In genomic region chr5:136237607-136238006, GRCm38 (mm10) we compare ENCODE assay signal across 9 mouse cellular contexts. TPM values are rescaled to one million over a fixed set of nuclear protein-coding genes. Genes with fewer than 3 reads are reported as not detected.
DNase-seq lines count a peak whose midpoint lies in the region; ATAC-seq and TF ChIP-seq lines count a peak whose summit lies in the region.
"Had no signal": no experiment of that assay in that cellular context is flagged by ENCODE, and none has a peak within 500 bp of the region (broad histone marks: within the 10 kb centered on the region; RNA-seq: fewer than 3 reads in every experiment).

No protein-coding gene starts in this region.

- no peak for ATAC-seq in forebrain, embryonic 12.5 days (ENCODE audit: low FRiP score)
- ATAC-seq in neural tube, embryonic 15.5 days (ENCODE audit: low FRiP score) = 0 out of 2 replicates have a peak, but pooled peaks have one; percentile 22
- ATAC-seq: Patski had no signal

- H3K4me1 ChIP-seq in kidney, adult 2 months (ENCODE audit: control insufficient read depth, insufficient read depth, low read length) = no peaks in the 10 kb centered on the region
- H3K4me1 ChIP-seq in forebrain, embryonic 12.5 days = peaks cover 39% of the 10 kb centered on the region
- peaks cover 70% of the 10 kb centered on the region for H3K4me1 ChIP-seq in neural tube, embryonic 15.5 days

- DNase-seq in kidney, adult 2 months = peak; percentile 26
- DNase-seq in kidney, adult 8-10 months = no peak
- peak; percentile 38 to 49 for DNase-seq in kidney, postnatal 4 days
- no peak for DNase-seq in urinary bladder, postnatal 36 days (ENCODE audit: low spot score in 2 of 2)
- no peak for DNase-seq in frontal cortex, adult 2 months (ENCODE audit: extremely low spot score in 1 of 2, low spot score in 1 of 2)
- no peak for DNase-seq in ovary, postnatal 36 days (ENCODE audit: low spot score)

- no peak for TF ChIP-seq CTCF in kidney, adult 2 months (conservative IDR thresholded peaks at IDR 0.05; ENCODE audit: insufficient read depth, insufficient read length, low read depth, low read length)

- no peak for TF ChIP-seq POLR2A in kidney, adult 2 months (IDR thresholded peaks at IDR 0.05; ENCODE audit: low read depth, low read length)

- H3K36me3 ChIP-seq in kidney, adult 2 months (ENCODE audit: control insufficient read depth, insufficient read depth, low read length) = no peaks in the 10 kb centered on the region
- H3K36me3 ChIP-seq in forebrain, embryonic 12.5 days (replicated peaks) = no peaks in the 10 kb centered on the region
- no peaks in the 10 kb centered on the region for H3K36me3 ChIP-seq in neural tube, embryonic 15.5 days

- WGBS in kidney, adult 2 months = 2% methylated on average over 19 of the region's 19 CpGs
- WGBS in forebrain, embryonic 12.5 days = 3% methylated on average over 19 of the region's 19 CpGs
- WGBS in neural tube, embryonic 15.5 days = 5% methylated on average over 19 of the region's 19 CpGs

- peak overlapping the region; percentile 56 for H3K4me2 ChIP-seq in forebrain, embryonic 12.5 days
- peak overlapping the region; percentile 63 for H3K4me2 ChIP-seq in neural tube, embryonic 15.5 days

- no peak overlapping the region for H3K27ac ChIP-seq in kidney, adult 2 months (ENCODE audit: insufficient read depth, low read depth, low read length)
- no peak overlapping the region for H3K27ac ChIP-seq in forebrain, embryonic 12.5 days
- H3K27ac ChIP-seq in neural tube, embryonic 15.5 days (replicated peaks) = no peak overlapping the region

- H3K9me3 ChIP-seq in forebrain, embryonic 12.5 days = no peaks in the 10 kb centered on the region
- H3K9me3 ChIP-seq in neural tube, embryonic 15.5 days (replicated peaks) = no peaks in the 10 kb centered on the region

- H3K27me3 ChIP-seq in kidney, adult 2 months (replicated peaks; ENCODE audit: control insufficient read depth, insufficient read depth, low read length) = no peaks in the 10 kb centered on the region
- 0 out of 2 replicates have a peak, but pooled peaks cover 4% of the 10 kb centered on the region for H3K27me3 ChIP-seq in forebrain, embryonic 12.5 days
- H3K27me3 ChIP-seq in neural tube, embryonic 15.5 days (replicated peaks) = no peaks in the 10 kb centered on the region
- H3K27me3 ChIP-seq: Patski had no signal

- 0 out of 2 replicates have a peak overlapping the region, but pooled peaks have one; percentile 27 for H3K9ac ChIP-seq in forebrain, embryonic 12.5 days
- peak overlapping the region; percentile 31 for H3K9ac ChIP-seq in neural tube, embryonic 15.5 days (replicated peaks)

- 0 out of 2 replicates have a peak overlapping the region, but pooled peaks have one; percentile 1 for H3K4me3 ChIP-seq in kidney, adult 2 months (ENCODE audit: insufficient read depth, low read depth, low read length)
- H3K4me3 ChIP-seq in forebrain, embryonic 12.5 days (replicated peaks) = peak overlapping the region; percentile 26
- peak overlapping the region; percentile 35 for H3K4me3 ChIP-seq in neural tube, embryonic 15.5 days (replicated peaks)

RNA-seq across cellular contexts. Expression of gene Sh2b2, which starts 8.7 kb away (rescaled TPM):
- 7.5 and 8.7 TPM in 2 replicates for polyA plus RNA-seq in kidney, adult 2 months (2012; rRNA removed)
- 19.6 and 21.7 TPM in 2 replicates for polyA plus RNA-seq in forebrain, embryonic 12.5 days (2016; fragmentation: Nextera tagmentation; extraction: Ambion mirVana)
- polyA plus RNA-seq in neural tube, embryonic 15.5 days (2015; fragmentation: Nextera tagmentation; extraction: Ambion mirVana) = 23.4 and 24.1 TPM in 2 replicates
- polyA plus RNA-seq in frontal cortex, adult 2 months (2012; rRNA removed) = 11.2 and 12.1 TPM in 2 replicates

RNA-seq across cellular contexts. Expression of gene Prkrip1, which starts 38.8 kb away (rescaled TPM):
- polyA plus RNA-seq in kidney, adult 2 months (2012; rRNA removed) = 9.0 and 14.1 TPM in 2 replicates
- 71.0 and 80.1 TPM in 2 replicates for polyA plus RNA-seq in forebrain, embryonic 12.5 days (2016; fragmentation: Nextera tagmentation; extraction: Ambion mirVana)
- polyA plus RNA-seq in neural tube, embryonic 15.5 days (2015; fragmentation: Nextera tagmentation; extraction: Ambion mirVana) = 62.1 and 63.9 TPM in 2 replicates
- 38.4 and 41.2 TPM in 2 replicates for polyA plus RNA-seq in frontal cortex, adult 2 months (2012; rRNA removed)

Comparison
In these comparisons a context has a peak if more than half of its experiments do, and no peak if none do; other contexts are left out.
1. DNase-seq: peak in kidney, adult 2 months (single experiment) and kidney, postnatal 4 days (2 of 2); none in kidney, adult 8-10 months (0 of 2), urinary bladder, postnatal 36 days (0 of 2), frontal cortex, adult 2 months (0 of 2) and ovary, postnatal 36 days (single experiment).
2. Peak in every context shown above with its lines, with median percentiles within 50 percentile points of each other: H3K4me3 ChIP-seq.